Mouse (Mus musculus) lung, embryonic 16.5 days (tissue): Measurements from ENCODE around the gene Slc35e2. TPM values are rescaled to one million over a fixed set of nuclear protein-coding genes. Genes with fewer than 3 reads are reported as not detected.
A peak's percentile ranks its signal among the peaks of the same experiment; 100 is the strongest.

ENCODE experiments used
- ATAC-seq: fragments of 200-750 bp; cut with Nextera tagmentation; 2 replicates; pipeline ENCODE4 v1.8.0; 2017; ENCODE audit warnings: low read depth, mild to moderate bottlenecking, moderate library complexity
- H3K27ac ChIP-seq: fragments of 300-500 bp; sonication (generic); 2 replicates; pipeline ENCODE4 v1.5.1; 2014; ENCODE audit warnings: mild to moderate bottlenecking, control low read depth, low read length
- H3K27me3 ChIP-seq: fragments of 300-500 bp; sonication (generic); 2 replicates; pipeline ENCODE4 v1.6.1; 2014; ENCODE audit warnings: low read depth, low read length, mixed read lengths; ENCODE audit not compliant: control insufficient read depth, insufficient read depth
- H3K36me3 ChIP-seq: fragments of 300-500 bp; sonication (generic); 2 replicates; pipeline ENCODE4 v1.6.1; 2014; ENCODE audit warnings: low read length; ENCODE audit not compliant: control insufficient read depth, insufficient read depth
- H3K4me1 ChIP-seq: fragments of 300-500 bp; sonication (generic); replicated peaks from 2 replicates; pipeline ENCODE4 v1.6.1; 2014; ENCODE audit warnings: low read length, mixed read lengths; ENCODE audit not compliant: control insufficient read depth, insufficient read depth
- H3K4me2 ChIP-seq: fragments of 300-500 bp; sonication (generic); 2 replicates; pipeline ENCODE4 v1.6.1; 2014; ENCODE audit warnings: low read depth, low read length, control low read depth
- H3K4me3 ChIP-seq: fragments of 300-500 bp; sonication (generic); 2 replicates; pipeline ENCODE4 v1.5.1; 2014; ENCODE audit warnings: mild to moderate bottlenecking, low read length, control low read depth
- H3K9ac ChIP-seq: fragments of 300-500 bp; sonication (generic); 2 replicates; pipeline ENCODE4 v1.6.1; 2014; ENCODE audit warnings: low read length, control low read depth
- H3K9me3 ChIP-seq: fragments of 300-500 bp; sonication (generic); 2 replicates; pipeline ENCODE4 v1.6.1; 2016; ENCODE audit warnings: low read length; ENCODE audit not compliant: control insufficient read depth
- WGBS: fragments of 180-500 bp; shearing (Covaris S2); extraction: QIAGEN DNeasy Blood & Tissue Kit; methylation state at CpG from one replicate; pipeline ENCODE4 v1.1.7; 2014; 5-methylcytosine and 5-hydroxymethylcytosine counted together
- polyA plus RNA-seq: library from polyadenylated mRNA; unstranded; fragments of >200 nt; fragmentation: Nextera tagmentation; extraction: Ambion mirVana; gene quantifications from 2 replicates; pipeline ENCODE4 v1.2.1, GENCODE M21; 2015

The Slc35e2 gene
- polyA plus RNA-seq, 1 experiment from 2014 or later: 6.5 TPM

- Histone ChIP-seq H3K4me3 (no peak overlapping the region), H3K4me1 (0 out of 2 replicates have a peak, but pooled peaks cover 5% of the 10 kb centered on the region), H3K27me3 (no peaks in the 10 kb centered on the region), H3K9me3 (no peaks in the 10 kb centered on the region), H3K9ac (no peak overlapping the region), H3K4me2 (no peak overlapping the region), H3K36me3 (0 out of 2 replicates have a peak, but pooled peaks cover 3% of the 10 kb centered on the region), H3K27ac (no peak overlapping the region)
- ATAC-seq: no peak
- WGBS: 86% methylated on average over 6 of the region's 6 CpGs
Observed at GRCm38 (mm10) chr4:155603801-155604200, 2.6 kb downstream of the Slc35e2 start.

GRCm38 (mm10) chr4:155605132-155605531 lies 3.9 kb downstream of the Slc35e2 start:
- 0 out of 2 replicates have a peak, but pooled peaks cover 5% of the 10 kb centered on the region for H3K4me1 ChIP-seq
- no peaks in the 10 kb centered on the region for H3K27me3 ChIP-seq
- H3K27ac ChIP-seq: no peak overlapping the region
- ATAC-seq: no peak
- H3K4me3 ChIP-seq: no peak overlapping the region
- peaks cover 4% of the 10 kb centered on the region; the same call in 1 of the 2 replicates for H3K36me3 ChIP-seq
- 87% methylated on average over 4 of the region's 4 CpGs for WGBS
- H3K9ac ChIP-seq: no peak overlapping the region
- no peaks in the 10 kb centered on the region for H3K9me3 ChIP-seq
- H3K4me2 ChIP-seq: no peak overlapping the region

GRCm38 (mm10) chr4:155606825-155607224 lies 5.6 kb downstream of the Slc35e2 start:
- 57% methylated on average over 2 of the region's 2 CpGs for WGBS
- peaks cover 10% of the 10 kb centered on the region for H3K36me3 ChIP-seq

GRCm38 (mm10) chr4:155611860-155612259 lies 10.6 kb downstream of the Slc35e2 start:
- no peaks in the 10 kb centered on the region for H3K4me1 ChIP-seq
- ATAC-seq: no peak
- WGBS: 95% methylated on average over 3 of the region's 3 CpGs
- no peaks in the 10 kb centered on the region for H3K27me3 ChIP-seq
- H3K4me2 ChIP-seq: no peak overlapping the region
- no peak overlapping the region for H3K4me3 ChIP-seq
- H3K27ac ChIP-seq: no peak overlapping the region
- no peak overlapping the region for H3K9ac ChIP-seq
- H3K36me3 ChIP-seq: peaks cover 36% of the 10 kb centered on the region
- no peaks in the 10 kb centered on the region for H3K9me3 ChIP-seq

More at GRCm38 (mm10) chr4:155606825-155607224, 5.6 kb downstream of the Slc35e2 start:
- Histone ChIP-seq H3K4me1 (0 out of 2 replicates have a peak, but pooled peaks cover 3% of the 10 kb centered on the region), H3K9me3 (no peaks in the 10 kb centered on the region), H3K27me3 (no peaks in the 10 kb centered on the region), H3K4me3 (no peak overlapping the region), H3K27ac (no peak overlapping the region), H3K9ac (no peak overlapping the region), H3K4me2 (no peak overlapping the region)
- no peak for ATAC-seq

DNA sequence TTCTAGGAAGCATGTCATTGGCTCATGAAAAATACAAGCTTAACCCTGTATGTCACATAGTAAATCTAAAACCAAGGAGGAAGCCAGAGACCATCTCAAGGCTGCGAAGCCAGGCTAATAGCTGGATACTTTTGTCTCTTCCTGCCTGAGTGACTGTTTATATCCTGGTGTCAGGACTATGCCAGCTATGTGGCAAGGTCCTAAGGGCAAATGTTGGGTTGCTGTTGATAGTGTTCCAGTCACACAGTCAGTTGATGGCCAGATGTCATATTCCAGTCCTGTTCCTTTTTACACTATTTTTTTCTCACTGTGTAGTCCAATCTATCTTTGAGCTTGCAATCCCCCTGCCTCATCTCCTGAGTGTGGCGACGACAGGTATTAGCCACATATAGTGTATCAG lies 12.0 kb downstream of the Slc35e2 start:
- Histone ChIP-seq H3K9me3 (no peaks in the 10 kb centered on the region), H3K4me2 (no peak overlapping the region), H3K36me3 (peaks cover 41% of the 10 kb centered on the region), H3K9ac (no peak overlapping the region), H3K27me3 (no peaks in the 10 kb centered on the region), H3K27ac (no peak overlapping the region), H3K4me1 (no peaks in the 10 kb centered on the region), H3K4me3 (no peak overlapping the region)
- no peak for ATAC-seq
- 96% methylated on average over 3 of the region's 3 CpGs for WGBS

DNA sequence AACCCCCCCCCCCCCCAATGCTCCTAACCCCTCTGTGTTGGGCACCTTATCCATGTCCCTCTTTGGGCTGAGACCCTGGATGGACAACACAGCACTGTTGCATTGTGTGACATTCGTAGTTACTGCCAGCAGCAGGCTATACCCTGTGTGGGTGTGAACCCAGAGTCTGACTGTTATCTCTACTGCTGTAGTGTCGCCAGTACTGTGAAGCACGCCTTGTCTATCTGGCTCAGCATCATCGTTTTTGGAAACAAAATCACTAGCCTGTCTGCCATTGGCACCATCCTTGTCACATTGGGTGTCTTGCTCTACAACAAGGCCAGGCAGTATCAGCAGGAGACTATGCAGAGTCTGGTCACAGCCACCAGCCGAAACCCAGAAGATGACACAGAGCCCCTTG lies 17.1 kb downstream of the Slc35e2 start:
- Histone ChIP-seq H3K4me1 (no peaks in the 10 kb centered on the region), H3K36me3 (peaks cover 32% of the 10 kb centered on the region), H3K4me3 (no peak overlapping the region), H3K27ac (no peak overlapping the region), H3K27me3 (no peaks in the 10 kb centered on the region), H3K9me3 (no peaks in the 10 kb centered on the region), H3K4me2 (no peak overlapping the region), H3K9ac (no peak overlapping the region)
- 90% methylated on average over 5 of the region's 5 CpGs for whole genome bisulfite sequencing
- no peak for ATAC-seq

- peak within 1 kb of the TSS; percentile 92 for H3K9ac ChIP-seq
- peak within 1 kb of the TSS; percentile 99 for H3K4me3 ChIP-seq
- H3K27me3 ChIP-seq: no peaks in the 10 kb centered on the region
- ATAC-seq: peak; percentile 100
- H3K27ac ChIP-seq: peak within 1 kb of the TSS; percentile 92
- H3K36me3 ChIP-seq: peaks cover 11% of the 10 kb centered on the region
- no peaks in the 10 kb centered on the region for H3K9me3 ChIP-seq
- peaks cover 6% of the 10 kb centered on the region for H3K4me1 ChIP-seq
- WGBS: under 1% methylated on average over 80 of the region's 84 CpGs
- peak within 1 kb of the TSS; percentile 87 for H3K4me2 ChIP-seq
Observed at GRCm38 (mm10) chr4:155624338-155625291, 23.4 kb downstream of the Slc35e2 start, which contains the start of gene Cdk11b. Gene Cdk11b (plus strand): TSS chr4:155624854.

DNA sequence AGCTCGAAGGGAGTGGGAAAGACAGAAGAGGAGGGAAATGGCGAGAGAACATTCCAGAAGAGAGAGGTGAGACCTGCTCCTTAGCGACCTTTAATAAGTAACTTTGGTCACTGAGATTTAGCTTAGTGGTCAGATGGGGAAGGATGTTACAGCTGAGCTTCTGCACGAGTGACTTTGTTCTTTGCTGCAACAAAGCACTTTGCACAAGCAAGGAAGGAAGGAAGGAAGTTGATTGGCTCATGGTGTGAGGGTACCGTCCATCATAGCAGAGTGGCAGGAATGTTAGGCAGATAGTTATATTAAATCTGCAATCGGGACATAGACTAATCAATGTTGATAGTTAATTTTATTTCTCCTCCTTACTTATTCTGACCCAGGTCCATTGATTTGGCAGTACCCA lies 29.1 kb downstream of the Slc35e2 start:
- Histone ChIP-seq H3K9ac (no peak overlapping the region), H3K4me3 (no peak overlapping the region), H3K4me1 (peaks cover 2% of the 10 kb centered on the region), H3K9me3 (no peaks in the 10 kb centered on the region), H3K4me2 (no peak overlapping the region), H3K27ac (no peak overlapping the region), H3K27me3 (no peaks in the 10 kb centered on the region), H3K36me3 (peaks cover 45% of the 10 kb centered on the region)
- no peak for ATAC-seq
- 74% methylated on average over 6 of the region's 6 CpGs for WGBS

DNA sequence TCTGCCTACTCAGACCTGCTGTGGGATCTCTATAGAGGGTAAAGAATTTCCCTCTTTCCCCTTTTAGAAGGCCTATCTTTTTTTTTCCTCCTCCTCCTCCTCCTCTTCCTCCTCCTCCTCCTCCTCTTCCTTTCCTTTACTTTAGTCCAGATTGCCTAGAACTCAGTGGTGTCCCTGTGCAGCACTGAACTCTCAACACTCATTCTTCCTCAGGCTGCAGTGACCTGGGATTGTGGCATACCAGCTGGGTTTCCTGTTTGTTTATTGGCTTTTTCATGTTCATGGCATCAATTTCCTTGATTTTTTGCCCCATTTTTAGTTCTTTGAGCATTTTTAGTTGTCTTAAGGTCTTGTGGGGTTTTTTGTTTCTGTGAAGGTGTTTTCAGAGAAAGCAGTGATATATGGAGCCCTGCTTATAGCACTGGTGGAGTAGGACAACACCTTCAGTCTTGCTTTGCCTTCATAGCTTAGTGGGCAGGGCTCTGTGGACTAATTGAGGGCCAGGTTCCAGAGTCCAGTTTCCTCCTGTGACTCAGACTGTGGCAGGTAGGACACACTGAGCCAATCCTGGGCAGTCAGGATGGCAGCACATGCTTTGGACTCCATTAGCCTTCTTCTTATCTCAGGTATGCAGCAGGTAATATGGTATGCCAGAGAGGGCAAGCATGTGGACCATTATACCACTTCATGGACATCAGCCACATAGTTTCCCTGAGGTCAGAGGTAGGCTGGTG lies 34.7 kb downstream of the Slc35e2 start:
- Histone ChIP-seq H3K36me3 (peaks cover 65% of the 10 kb centered on the region), H3K4me3 (no peak overlapping the region), H3K4me2 (no peak overlapping the region), H3K9ac (no peak overlapping the region), H3K4me1 (no peaks in the 10 kb centered on the region), H3K27me3 (no peaks in the 10 kb centered on the region), H3K27ac (no peak overlapping the region), H3K9me3 (no peaks in the 10 kb centered on the region)
- ATAC-seq: no peak
